Mouse (Mus musculus) kidney, adult 8-10 months (tissue): Measurements from ENCODE around the gene Frem2.
A peak's percentile ranks its signal among the peaks of the same experiment; 100 is the strongest.

Experiments used
- DNase-seq, 2 experiments: peaks; one replicate each; pipeline ENCODE4 v3.0.0; 2022

Gene Frem2

DNA sequence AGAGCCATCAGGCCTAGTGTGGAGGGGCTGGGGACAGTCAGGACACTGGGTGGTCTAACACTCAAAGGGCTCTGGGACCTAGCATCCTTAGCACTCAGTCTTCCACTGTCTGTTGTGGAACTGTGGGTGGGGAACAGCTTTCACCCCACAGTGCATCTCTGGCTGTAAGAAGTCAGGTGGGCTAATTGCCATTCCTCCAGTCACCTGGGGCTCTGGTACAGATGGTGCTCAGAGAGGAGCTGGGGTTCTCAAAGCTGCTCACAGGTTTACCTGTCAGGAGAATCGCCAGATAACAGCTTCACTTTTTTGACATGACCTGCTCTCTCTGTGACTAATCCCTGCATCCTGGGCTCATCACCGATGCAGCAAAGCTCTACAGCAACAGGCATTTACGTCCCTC lies 46.0 kb downstream of the Frem2 start:
- no peak for DNase-seq

DNA sequence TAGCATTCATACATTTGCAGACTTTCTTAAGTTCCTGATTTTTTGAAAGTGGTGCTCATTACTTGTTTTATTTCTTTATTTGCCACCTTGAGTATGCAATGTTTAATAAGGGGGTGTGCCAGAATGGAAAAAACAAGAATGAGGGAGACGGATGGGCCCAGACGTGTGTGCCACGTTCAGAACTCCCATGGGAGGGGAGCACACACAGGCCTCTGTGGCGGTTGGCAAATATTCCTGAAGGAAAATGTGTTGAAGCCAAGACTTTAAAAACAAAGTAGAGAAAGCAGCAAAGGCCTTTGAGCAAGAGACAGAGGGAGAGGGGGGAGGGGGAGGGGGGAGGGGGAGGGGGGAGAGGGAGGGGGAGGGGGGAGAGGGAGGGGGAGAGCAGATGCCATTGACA lies 47.3 kb downstream of the Frem2 start:
- no peak for DNase-seq

GRCm38 (mm10) chr3:53600140-53600539 lies 57.0 kb downstream of the Frem2 start:
- no peak for DNase-seq

GRCm38 (mm10) chr3:53599315-53599714 lies 57.8 kb downstream of the Frem2 start:
- DNase-seq = no peak

- peak; percentile 31 to 58 for DNase-seq
These were observed 58.9 kb downstream of the Frem2 start for GRCm38 (mm10) chr3:53598153-53598800.

GRCm38 (mm10) chr3:53594471-53594870 lies 62.7 kb downstream of the Frem2 start:
- no peak for DNase-seq

- no peak for DNase-seq
These were observed 63.4 kb downstream of the Frem2 start for GRCm38 (mm10) chr3:53593718-53594117.

DNA sequence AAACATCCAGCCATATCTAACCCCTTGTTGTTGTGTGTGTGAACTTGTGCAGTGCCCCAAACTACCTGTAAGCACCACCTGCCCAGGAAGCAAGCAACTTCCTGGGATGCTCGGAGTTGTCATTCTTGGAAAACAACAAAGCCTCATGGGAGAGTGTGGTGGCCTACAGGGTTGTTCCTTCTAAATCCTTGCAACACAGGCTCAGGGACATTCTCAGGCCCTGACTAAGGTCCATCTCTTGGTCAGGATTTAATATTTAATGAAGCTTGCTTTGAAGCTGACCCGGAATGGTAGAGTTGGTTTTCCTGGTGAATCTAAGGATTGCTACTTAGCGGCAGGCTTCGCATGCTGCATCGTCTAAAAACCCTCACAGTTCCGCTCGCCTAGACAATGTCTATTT lies 65.1 kb downstream of the Frem2 start:
- peak in 1 of 2 experiments; percentile 12 for DNase-seq

GRCm38 (mm10) chr3:53590139-53590621 lies 67.0 kb downstream of the Frem2 start:
- peak; percentile 45 to 63 for DNase-seq

- DNase-seq = no peak
These were observed 73.9 kb downstream of the Frem2 start for GRCm38 (mm10) chr3:53583248-53583647.

- DNase-seq = no peak
These were observed 76.4 kb downstream of the Frem2 start for GRCm38 (mm10) chr3:53580596-53581254.

DNA sequence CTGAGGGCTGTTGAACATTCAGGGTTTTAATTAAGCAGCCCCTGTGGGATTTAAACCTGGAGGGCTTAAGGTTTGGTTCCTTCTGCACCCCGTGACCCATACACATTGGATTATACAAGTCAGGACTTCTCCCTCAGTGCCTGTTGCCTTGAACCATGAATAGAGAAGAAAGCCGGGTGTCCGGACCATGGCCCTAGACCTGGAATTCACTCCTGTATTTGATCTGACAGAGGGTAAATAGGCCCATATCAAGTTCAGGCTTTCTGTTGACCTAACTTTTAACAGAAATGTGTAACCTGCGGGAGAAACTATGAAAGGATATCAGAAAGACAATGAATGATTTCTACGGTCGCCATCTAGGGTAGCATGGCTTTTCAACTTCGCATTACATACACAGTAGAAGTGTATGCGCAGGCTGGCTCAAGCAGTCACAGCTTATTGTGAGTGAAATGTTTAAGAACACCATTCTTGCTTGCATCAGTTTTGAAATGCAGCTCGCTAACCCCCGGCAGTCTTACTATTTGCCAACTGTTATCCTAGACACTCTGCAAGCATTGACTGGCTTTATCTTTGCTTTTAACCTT lies 77.9 kb downstream of the Frem2 start:
- no peak for DNase-seq

GRCm38 (mm10) chr3:53576320-53577116 lies 80.6 kb downstream of the Frem2 start:
- no peak for DNase-seq

- no peak for DNase-seq
These were observed 83.0 kb downstream of the Frem2 start for GRCm38 (mm10) chr3:53574123-53574522.

DNA sequence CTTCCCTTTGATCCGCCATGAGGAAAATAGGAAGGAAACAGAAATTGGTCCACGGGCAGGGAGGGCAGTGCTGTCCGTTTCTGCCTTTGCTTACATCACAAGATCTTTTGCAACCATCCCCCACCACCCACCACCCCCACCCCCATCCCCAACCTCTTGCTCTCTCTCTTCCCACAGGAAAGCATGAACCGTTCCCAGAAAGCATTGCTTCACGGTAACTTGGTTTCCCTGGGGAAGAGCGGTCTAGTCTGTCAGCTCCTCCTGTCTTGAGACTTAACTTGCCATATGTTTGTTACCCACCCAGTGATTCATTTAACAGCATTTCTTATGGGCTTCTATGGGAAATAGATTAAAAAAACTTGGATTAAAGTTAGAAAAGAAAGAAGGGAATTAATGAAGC lies 85.5 kb downstream of the Frem2 start:
- no peak for DNase-seq

- DNase-seq = peak; percentile 15 to 56
These were observed 92.6 kb downstream of the Frem2 start for GRCm38 (mm10) chr3:53564521-53564920.

- peak; percentile 33 to 58 for DNase-seq
These were observed 93.4 kb downstream of the Frem2 start for GRCm38 (mm10) chr3:53563746-53564145.

DNA sequence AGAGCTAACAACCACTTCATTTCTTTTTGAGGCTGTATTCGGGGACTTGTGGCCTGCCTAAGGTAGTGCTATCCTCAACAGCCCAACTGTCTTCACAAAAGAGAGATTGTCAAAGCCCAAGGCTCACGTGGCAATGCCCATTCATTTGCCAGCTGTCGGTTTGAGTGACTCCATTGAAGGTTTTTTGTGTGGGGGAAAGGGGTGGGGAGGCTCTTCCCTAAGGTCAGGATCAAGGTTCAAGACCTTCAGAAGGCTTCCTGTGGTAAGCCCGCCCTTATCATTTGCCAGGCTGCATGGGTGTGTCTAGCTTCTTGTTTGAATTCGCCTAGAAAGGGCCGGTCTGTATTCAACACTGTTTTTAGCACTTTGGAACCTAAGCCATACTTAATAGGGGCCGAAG lies 95.3 kb downstream of the Frem2 start:
- DNase-seq = no peak

GRCm38 (mm10) chr3:53559056-53559455 lies 98.1 kb downstream of the Frem2 start:
- no peak for DNase-seq

DNA sequence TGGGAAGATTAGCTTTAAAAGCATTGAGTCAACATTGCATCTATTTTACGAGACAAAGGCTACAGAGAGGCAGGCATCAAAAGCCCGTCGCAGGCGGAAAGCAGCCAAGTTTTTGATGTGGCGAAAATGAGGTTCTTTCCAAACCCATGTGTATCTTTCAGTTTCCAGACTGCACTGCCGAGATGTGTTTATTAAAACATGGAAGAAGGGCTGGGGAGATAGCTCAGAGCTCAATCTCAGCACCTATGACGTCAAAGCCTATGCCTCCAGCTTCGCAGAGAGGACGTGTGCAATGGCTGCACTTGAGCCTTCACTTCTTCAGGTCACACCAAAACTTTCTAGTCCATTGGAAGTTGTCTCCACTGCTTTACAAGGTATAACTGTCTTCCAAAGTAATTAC lies 98.9 kb downstream of the Frem2 start:
- DNase-seq = no peak

- no peak for DNase-seq
These were observed 99.6 kb downstream of the Frem2 start for GRCm38 (mm10) chr3:53557388-53558214.
